Mouse (Mus musculus) forebrain, postnatal 0 days (tissue): ENCODE data around the gene Skap2. TPM values are rescaled to one million over a fixed set of nuclear protein-coding genes. Genes with fewer than 3 reads are reported as not detected.

Source experiments
- ATAC-seq: fragments of 200-750 bp; cut with Nextera tagmentation; 2 replicates; pipeline ENCODE4 v1.8.0; 2017; ENCODE audit warnings: mild to moderate bottlenecking, moderate library complexity
- DNase-seq: peaks from one replicate; pipeline ENCODE4 v3.0.0-alpha.2; 2015
- H3K27ac ChIP-seq: fragments of 300-500 bp; sonication (generic); 2 replicates; pipeline ENCODE4 v1.5.1; 2014; ENCODE audit warnings: low read depth, mild to moderate bottlenecking, antibody characterized with exemption, low read length, moderate library complexity, mixed read lengths
- H3K27me3 ChIP-seq: fragments of 300-500 bp; sonication (generic); 2 replicates; pipeline ENCODE4 v1.6.1; 2014; ENCODE audit warnings: mild to moderate bottlenecking, low read length, mixed read lengths; ENCODE audit not compliant: insufficient read depth
- H3K36me3 ChIP-seq: fragments of 300-500 bp; sonication (generic); 2 replicates; pipeline ENCODE4 v1.6.1; 2014; ENCODE audit warnings: mild to moderate bottlenecking, moderate library complexity; ENCODE audit not compliant: insufficient read depth
- H3K4me1 ChIP-seq: fragments of 300-500 bp; sonication (generic); 2 replicates; pipeline ENCODE4 v1.6.1; 2014; ENCODE audit warnings: antibody characterized with exemption; ENCODE audit not compliant: insufficient read depth
- H3K4me2 ChIP-seq: fragments of 300-500 bp; sonication (generic); 2 replicates; pipeline ENCODE4 v1.6.1; 2014; ENCODE audit warnings: low read depth, mild to moderate bottlenecking, moderate library complexity
- H3K4me3 ChIP-seq: fragments of 300-500 bp; sonication (generic); 2 replicates; pipeline ENCODE4 v1.5.1; 2014; ENCODE audit warnings: low read depth, low read length, mixed read lengths
- H3K9ac ChIP-seq: fragments of 300-500 bp; sonication (generic); 2 replicates; pipeline ENCODE4 v1.6.1; 2014; ENCODE audit warnings: mild to moderate bottlenecking
- H3K9me3 ChIP-seq: fragments of 300-500 bp; sonication (generic); 2 replicates; pipeline ENCODE4 v1.6.1; 2016; ENCODE audit warnings: low read length
- CTCF ChIP-seq: sonication (generic); IDR thresholded peaks from 2 replicates; pipeline ENCODE4 v1.5.1; 2016; ENCODE audit warnings: antibody characterized with exemption, control low read depth, low read depth
- WGBS: fragments of 180-500 bp; shearing (Covaris S2); extraction: QIAGEN DNeasy Blood & Tissue Kit; methylation state at CpG from one replicate; pipeline ENCODE4 v1.1.7; 2014; 5-methylcytosine and 5-hydroxymethylcytosine counted together
- polyA plus RNA-seq: library from polyadenylated mRNA; unstranded; fragments of >200 nt; fragmentation: Nextera tagmentation; extraction: Ambion mirVana; gene quantifications from 2 replicates; pipeline ENCODE4 v1.2.1, GENCODE M21; 2015
- total RNA-seq: library from RNA; depleted of rRNA; stranded (reverse); fragments of >200 nt; gene quantifications from 2 replicates; pipeline ENCODE4 v1.2.3, GENCODE M21; 2014

Skap2 gene
- total and polyA plus RNA-seq, 2 experiments from 2014 or later = 4.7 to 6.6 TPM

- H3K9ac ChIP-seq = no peak overlapping the region
- no peak for TF ChIP-seq CTCF
- no peaks in the 10 kb centered on the region for H3K36me3 ChIP-seq
- H3K4me2 ChIP-seq = no peak overlapping the region
- no peaks in the 10 kb centered on the region for H3K9me3 ChIP-seq
- DNase-seq (no peak), ATAC-seq (no peak)
- no peaks in the 10 kb centered on the region; the same call in 1 of the 2 replicates for H3K4me1 ChIP-seq
- no peaks in the 10 kb centered on the region; the same call in 1 of the 2 replicates for H3K27me3 ChIP-seq
- 72% methylated on average over 6 of the region's 6 CpGs for whole genome bisulfite sequencing
- H3K27ac ChIP-seq = no peak overlapping the region
- H3K4me3 ChIP-seq = no peak overlapping the region
Measured at GRCm38 (mm10) chr6:51880778-51881177, 131.6 kb downstream of the Skap2 start.

GRCm38 (mm10) chr6:51878551-51878950, 133.8 kb downstream of the Skap2 start:
- WGBS = 95% methylated on average over 2 of the region's 2 CpGs
- no peak overlapping the region for H3K27ac ChIP-seq
- H3K27me3 ChIP-seq = no peaks in the 10 kb centered on the region; the same call in none of the 2 replicates
- ATAC-seq = no peak
- no peak for DNase-seq
- H3K4me1 ChIP-seq = peaks cover 3% of the 10 kb centered on the region
- no peak overlapping the region for H3K9ac ChIP-seq
- TF ChIP-seq CTCF = no peak
- H3K4me2 ChIP-seq = no peak overlapping the region
- no peaks in the 10 kb centered on the region for H3K36me3 ChIP-seq
- H3K9me3 ChIP-seq = no peaks in the 10 kb centered on the region
- H3K4me3 ChIP-seq = no peak overlapping the region

- no peak for DNase-seq
- H3K36me3 ChIP-seq = no peaks in the 10 kb centered on the region
- peaks cover 3% of the 10 kb centered on the region for H3K4me1 ChIP-seq
- 75% methylated on average over 13 of the region's 13 CpGs for WGBS
- H3K4me3 ChIP-seq = no peak overlapping the region
- no peak overlapping the region for H3K27ac ChIP-seq
- H3K9ac ChIP-seq = no peak overlapping the region
- H3K9me3 ChIP-seq = no peaks in the 10 kb centered on the region
- H3K27me3 ChIP-seq = no peaks in the 10 kb centered on the region; the same call in none of the 2 replicates
- ATAC-seq = no peak
- TF ChIP-seq CTCF = no peak
- H3K4me2 ChIP-seq = no peak overlapping the region
Measured at GRCm38 (mm10) chr6:51876841-51877553, 135.4 kb downstream of the Skap2 start.

- TF ChIP-seq CTCF = peak; percentile 54
- peaks cover 3% of the 10 kb centered on the region for H3K4me1 ChIP-seq
- WGBS = 29% methylated on average over 6 of the region's 6 CpGs
- DNase-seq = peak; percentile 42
- no peak overlapping the region for H3K9ac ChIP-seq
- H3K4me3 ChIP-seq = no peak overlapping the region
- H3K4me2 ChIP-seq = no peak overlapping the region
- H3K36me3 ChIP-seq = no peaks in the 10 kb centered on the region
- peak; percentile 18; the same call in 1 of the 2 replicates for ATAC-seq
- no peak overlapping the region for H3K27ac ChIP-seq
- no peaks in the 10 kb centered on the region for H3K9me3 ChIP-seq
- no peaks in the 10 kb centered on the region; the same call in none of the 2 replicates for H3K27me3 ChIP-seq
Measured at GRCm38 (mm10) chr6:51875884-51876626, 136.3 kb downstream of the Skap2 start.

GRCm38 (mm10) chr6:51874035-51874434, 138.3 kb downstream of the Skap2 start:
- no peak overlapping the region for H3K9ac ChIP-seq
- no peaks in the 10 kb centered on the region; the same call in 1 of the 2 replicates for H3K27me3 ChIP-seq
- ATAC-seq (no peak), DNase-seq (no peak)
- 43% methylated on average over 2 of the region's 2 CpGs for WGBS
- no peak for TF ChIP-seq CTCF
- H3K4me1 ChIP-seq = peaks cover 3% of the 10 kb centered on the region; the same call in 1 of the 2 replicates
- no peak overlapping the region for H3K4me2 ChIP-seq
- H3K36me3 ChIP-seq = no peaks in the 10 kb centered on the region
- no peaks in the 10 kb centered on the region for H3K9me3 ChIP-seq
- no peak overlapping the region for H3K27ac ChIP-seq
- no peak overlapping the region for H3K4me3 ChIP-seq

GRCm38 (mm10) chr6:51871135-51871534, 141.2 kb downstream of the Skap2 start:
- ATAC-seq = peak; percentile 51; the same call in 1 of the 2 replicates
- 8% methylated on average over 1 of the region's 1 CpGs for WGBS
- Histone ChIP-seq H3K4me3 (no peak overlapping the region), H3K4me1 (peaks cover 3% of the 10 kb centered on the region; the same call in 1 of the 2 replicates), H3K27ac (no peak overlapping the region), H3K4me2 (no peak overlapping the region), H3K9me3 (no peaks in the 10 kb centered on the region), H3K36me3 (no peaks in the 10 kb centered on the region), H3K27me3 (no peaks in the 10 kb centered on the region; the same call in 1 of the 2 replicates), H3K9ac (no peak overlapping the region)
- TF ChIP-seq CTCF = peak; percentile 70
- DNase-seq = peak; percentile 54

GRCm38 (mm10) chr6:51870294-51870693, 142.1 kb downstream of the Skap2 start:
- ATAC-seq (no peak), DNase-seq (no peak)
- WGBS = 30% methylated on average over 1 of the region's 1 CpGs
- no peak for TF ChIP-seq CTCF
- H3K4me3 ChIP-seq = no peak overlapping the region
- H3K4me2 ChIP-seq = no peak overlapping the region
- no peak overlapping the region for H3K27ac ChIP-seq
- H3K27me3 ChIP-seq = no peaks in the 10 kb centered on the region; the same call in 1 of the 2 replicates
- no peaks in the 10 kb centered on the region for H3K9me3 ChIP-seq
- peaks cover 3% of the 10 kb centered on the region; the same call in 1 of the 2 replicates for H3K4me1 ChIP-seq
- H3K36me3 ChIP-seq = no peaks in the 10 kb centered on the region
- no peak overlapping the region for H3K9ac ChIP-seq
